Mouse (Mus musculus) erythroblast, embryonic 14.5 days (primary cell): ENCODE results near the gene Selplg.

Experiments used
- GATA1 ChIP-seq: IDR thresholded peaks from 2 replicates; pipeline ENCODE4 v1.6.1; 2012; ENCODE audit warnings: low read length, inconsistent platforms, mixed read lengths
- TAL1 ChIP-seq: IDR thresholded peaks from 3 replicates; pipeline ENCODE4 v1.6.1; 2012; ENCODE audit warnings: low read length, inconsistent platforms, mixed read lengths

- TF ChIP-seq TAL1 (no peak), GATA1 (no peak)
Measured at GRCm38 (mm10) chr5:113830796-113831195, 1.6 kb downstream of the Selplg start.
